Mouse (Mus musculus) limb, embryonic 14.5 days (tissue): Measurements from ENCODE around the gene Lef1. TPM values are rescaled to one million over a fixed set of nuclear protein-coding genes. Genes with fewer than 3 reads are reported as not detected.
A peak's percentile ranks its signal among the peaks of the same experiment; 100 is the strongest.

Source experiments
- ATAC-seq: fragments of 200-750 bp; cut with Nextera tagmentation; 2 replicates; pipeline ENCODE4 v1.8.0; 2017; ENCODE audit warnings: low read depth, moderate number of reproducible peaks, moderate TSS enrichment; ENCODE audit not compliant: low FRiP score
- DNase-seq: peaks from one replicate; pipeline ENCODE4 v3.0.0-alpha.2; 2015; ENCODE audit warnings: low spot score
- H3K27ac ChIP-seq: fragments of 300-500 bp; sonication (generic); replicated peaks from 2 replicates; pipeline ENCODE4 v1.5.1; 2014; ENCODE audit warnings: low read depth, mild to moderate bottlenecking, low read length, moderate library complexity, mixed read lengths
- H3K27me3 ChIP-seq: fragments of 300-500 bp; sonication (generic); 2 replicates; pipeline ENCODE4 v1.6.1; 2014; ENCODE audit warnings: low read length, mixed read lengths; ENCODE audit not compliant: control insufficient read depth, insufficient read depth
- H3K36me3 ChIP-seq: fragments of 300-500 bp; sonication (generic); 2 replicates; pipeline ENCODE4 v1.6.1; 2014; ENCODE audit warnings: mild to moderate bottlenecking, low read length, moderate library complexity, mixed read lengths; ENCODE audit not compliant: control insufficient read depth, insufficient read depth
- H3K4me1 ChIP-seq: fragments of 300-500 bp; sonication (generic); 2 replicates; pipeline ENCODE4 v1.6.1; 2014; ENCODE audit warnings: antibody characterized with exemption, low read length, mixed read lengths; ENCODE audit not compliant: control insufficient read depth, insufficient read depth
- H3K4me2 ChIP-seq: fragments of 300-500 bp; sonication (generic); replicated peaks from 2 replicates; pipeline ENCODE4 v1.6.1; 2014; ENCODE audit warnings: low read depth, mild to moderate bottlenecking, low read length, moderate library complexity; ENCODE audit not compliant: severe bottlenecking
- H3K4me3 ChIP-seq: fragments of 300-500 bp; sonication (generic); replicated peaks from 2 replicates; pipeline ENCODE4 v1.5.1; 2014; ENCODE audit warnings: low read length
- H3K9ac ChIP-seq: fragments of 300-500 bp; sonication (generic); 2 replicates; pipeline ENCODE4 v1.6.1; 2014; ENCODE audit warnings: mild to moderate bottlenecking, low read depth, low read length, moderate library complexity; ENCODE audit not compliant: severe bottlenecking
- H3K9me3 ChIP-seq: fragments of 300-500 bp; sonication (generic); 2 replicates; pipeline ENCODE4 v1.6.1; 2016; ENCODE audit warnings: low read length; ENCODE audit not compliant: control insufficient read depth
- POLR2A ChIP-seq: fragments of 200-500 bp; IDR thresholded peaks from 2 replicates; pipeline ENCODE4 v1.8.0; 2012; ENCODE audit warnings: inconsistent platforms, mild to moderate bottlenecking, moderate library complexity, borderline replicate concordance; ENCODE audit not compliant: insufficient read depth, insufficient read length; ENCODE audit errors: extremely low read depth
- WGBS: fragments of 180-500 bp; shearing (Covaris S2); extraction: QIAGEN DNeasy Blood & Tissue Kit; methylation state at CpG from one replicate; pipeline ENCODE4 v1.1.7; 2014; 5-methylcytosine and 5-hydroxymethylcytosine counted together
- polyA plus RNA-seq, 2 experiments: library from polyadenylated mRNA; depleted of rRNA in 1 of 2; stranded (reverse) in 1 of 2; unstranded in 1 of 2; fragments of >200 nt; fragmentation: Nextera tagmentation in 1 of 2; extraction: Ambion mirVana in 1 of 2; gene quantifications; 2 replicates each; pipeline versions ENCODE4 v1.2.1 to v1.2.3; 2012 to 2014

Lef1 gene
- polyA plus RNA-seq, 2 experiments: 30.8 to 39.9 TPM

GRCm38 (mm10) chr3:131139345-131140090 is 29.2 kb downstream of the Lef1 start:
- no peaks in the 10 kb centered on the region for H3K36me3 ChIP-seq
- H3K9me3 ChIP-seq: no peaks in the 10 kb centered on the region
- no peaks in the 10 kb centered on the region for H3K27me3 ChIP-seq
- H3K9ac ChIP-seq: no peak overlapping the region
- WGBS: 38% methylated on average over 14 of the region's 14 CpGs
- no peak overlapping the region for H3K4me3 ChIP-seq
- no peak overlapping the region for H3K27ac ChIP-seq
- ATAC-seq (no peak), DNase-seq (no peak)
- H3K4me1 ChIP-seq: peaks cover 41% of the 10 kb centered on the region
- no peak for TF ChIP-seq POLR2A
- peak overlapping the region; percentile 22 for H3K4me2 ChIP-seq

DNA sequence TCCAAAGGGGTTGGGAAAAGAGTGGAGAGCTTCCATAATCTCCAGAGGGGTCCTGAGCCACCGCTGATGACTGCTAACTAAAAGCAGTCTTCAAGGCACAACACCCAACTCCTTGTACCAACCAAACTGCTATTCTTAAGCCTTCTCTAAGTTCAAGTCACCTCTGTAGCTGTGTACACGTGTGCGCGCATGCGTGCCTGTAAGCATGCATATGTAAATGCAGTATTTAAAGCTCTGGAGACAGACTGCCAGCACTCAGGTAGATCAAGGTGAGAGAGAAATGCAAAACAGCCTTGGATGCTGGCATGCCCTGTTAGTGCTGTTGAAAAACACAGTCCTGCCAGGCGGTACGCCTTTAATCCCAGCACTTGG is 29.8 kb downstream of the Lef1 start:
- DNase-seq (no peak), ATAC-seq (no peak)
- H3K9me3 ChIP-seq: no peaks in the 10 kb centered on the region
- no peak overlapping the region for H3K4me3 ChIP-seq
- no peaks in the 10 kb centered on the region for H3K27me3 ChIP-seq
- no peak overlapping the region for H3K27ac ChIP-seq
- H3K36me3 ChIP-seq: no peaks in the 10 kb centered on the region
- H3K9ac ChIP-seq: no peak overlapping the region
- no peak overlapping the region for H3K4me2 ChIP-seq
- peaks cover 39% of the 10 kb centered on the region for H3K4me1 ChIP-seq
- no peak for TF ChIP-seq POLR2A
- WGBS: 89% methylated on average over 7 of the region's 7 CpGs

- no peaks in the 10 kb centered on the region for H3K27me3 ChIP-seq
- no peaks in the 10 kb centered on the region for H3K36me3 ChIP-seq
- no peaks in the 10 kb centered on the region for H3K9me3 ChIP-seq
- WGBS: 34% methylated on average over 4 of the region's 4 CpGs
- H3K4me3 ChIP-seq: no peak overlapping the region
- no peak overlapping the region for H3K4me2 ChIP-seq
- ATAC-seq (no peak), DNase-seq (no peak)
- TF ChIP-seq POLR2A: no peak
- H3K27ac ChIP-seq: no peak overlapping the region
- peaks cover 35% of the 10 kb centered on the region for H3K4me1 ChIP-seq
- no peak overlapping the region for H3K9ac ChIP-seq
These were observed 31.3 kb downstream of the Lef1 start for GRCm38 (mm10) chr3:131141546-131141945.

- DNase-seq (no peak), ATAC-seq (no peak)
- Histone ChIP-seq H3K9ac (no peak overlapping the region), H3K4me3 (no peak overlapping the region), H3K9me3 (no peaks in the 10 kb centered on the region), H3K4me2 (no peak overlapping the region), H3K4me1 (peaks cover 12% of the 10 kb centered on the region), H3K36me3 (no peaks in the 10 kb centered on the region), H3K27me3 (no peaks in the 10 kb centered on the region), H3K27ac (no peak overlapping the region)
- TF ChIP-seq POLR2A: no peak
- 81% methylated on average over 2 of the region's 2 CpGs for WGBS
These were observed 34.0 kb downstream of the Lef1 start for GRCm38 (mm10) chr3:131144250-131144649.

DNA sequence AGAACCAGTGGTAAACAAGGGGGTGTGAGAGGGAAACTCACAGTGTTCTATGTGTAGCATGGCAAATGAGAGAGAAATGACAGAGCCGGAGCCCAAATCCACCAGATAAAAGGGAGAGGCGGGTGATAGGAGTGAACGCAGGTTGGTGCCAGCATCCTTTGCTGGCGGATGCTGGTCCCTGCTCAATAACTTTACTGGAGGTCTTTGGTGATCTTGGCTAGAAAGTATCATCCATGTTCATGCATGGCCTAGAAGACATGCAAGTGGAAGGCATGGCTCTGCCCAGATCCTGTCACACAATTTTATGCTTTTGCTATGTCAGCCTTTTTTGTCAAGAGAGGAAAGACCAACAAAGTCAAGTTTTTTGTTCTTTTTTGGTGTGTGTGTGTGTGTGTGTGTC is 42.6 kb downstream of the Lef1 start:
- ATAC-seq: no peak
- 93% methylated on average over 4 of the region's 4 CpGs for WGBS

More for the DNA sequence above, 42.6 kb downstream of the Lef1 start:
- no peaks in the 10 kb centered on the region for H3K36me3 ChIP-seq
- H3K27ac ChIP-seq: no peak overlapping the region
- H3K9ac ChIP-seq: no peak overlapping the region
- no peaks in the 10 kb centered on the region for H3K9me3 ChIP-seq
- H3K4me2 ChIP-seq: no peak overlapping the region
- no peak for DNase-seq
- no peak overlapping the region for H3K4me3 ChIP-seq
- no peaks in the 10 kb centered on the region for H3K27me3 ChIP-seq
- TF ChIP-seq POLR2A: no peak
- H3K4me1 ChIP-seq: peaks cover 8% of the 10 kb centered on the region; the same call in 1 of the 2 replicates
